Mouse (Mus musculus) liver, embryonic 16.5 days (tissue): ENCODE data around the gene Ntf5. TPM values are rescaled to one million over a fixed set of nuclear protein-coding genes. Genes with fewer than 3 reads are reported as not detected.
"Not testable (repeated sequence)": the region's sequence is repeated elsewhere in the genome, so short reads cannot be mapped to it uniquely, and the experiment has no call there.

Source experiments
- ATAC-seq: fragments of 200-750 bp; cut with Nextera tagmentation; 2 replicates; pipeline ENCODE4 v1.8.0; 2017; ENCODE audit warnings: low read depth, mild to moderate bottlenecking, moderate number of reproducible peaks, moderate library complexity
- H3K27ac ChIP-seq: fragments of 300-500 bp; sonication (generic); 2 replicates; pipeline ENCODE4 v1.5.1; 2014; ENCODE audit warnings: mild to moderate bottlenecking, low read length
- H3K27me3 ChIP-seq: fragments of 300-500 bp; sonication (generic); 2 replicates; pipeline ENCODE4 v1.6.1; 2014; ENCODE audit warnings: low read depth, low read length, mixed read lengths; ENCODE audit not compliant: control insufficient read depth, insufficient read depth
- H3K36me3 ChIP-seq: fragments of 300-500 bp; sonication (generic); 2 replicates; pipeline ENCODE4 v1.6.1; 2014; ENCODE audit warnings: mild to moderate bottlenecking; ENCODE audit not compliant: control insufficient read depth, insufficient read depth
- H3K4me1 ChIP-seq: fragments of 300-500 bp; sonication (generic); 2 replicates; pipeline ENCODE4 v1.6.1; 2014; ENCODE audit warnings: low read depth, low read length, mixed read lengths; ENCODE audit not compliant: control insufficient read depth
- H3K4me2 ChIP-seq: fragments of 300-500 bp; sonication (generic); 2 replicates; pipeline ENCODE4 v1.6.1; 2014; ENCODE audit warnings: low read depth, low read length, mixed read lengths
- H3K4me3 ChIP-seq: fragments of 300-500 bp; sonication (generic); 2 replicates; pipeline ENCODE4 v1.5.1; 2014; ENCODE audit warnings: low read depth, mild to moderate bottlenecking, low read length
- H3K9ac ChIP-seq: fragments of 300-500 bp; sonication (generic); 2 replicates; pipeline ENCODE4 v1.6.1; 2014; ENCODE audit warnings: low read depth, low read length
- H3K9me3 ChIP-seq: fragments of 300-500 bp; sonication (generic); replicated peaks from 2 replicates; pipeline ENCODE4 v1.6.1; 2016; ENCODE audit warnings: low read length; ENCODE audit not compliant: control insufficient read depth
- WGBS: fragments of 180-500 bp; shearing (Covaris S2); extraction: QIAGEN DNeasy Blood & Tissue Kit; methylation state at CpG from one replicate; pipeline ENCODE4 v1.1.7; 2014; ENCODE audit not compliant: insufficient replicate concordance; 5-methylcytosine and 5-hydroxymethylcytosine counted together
- polyA plus RNA-seq: library from polyadenylated mRNA; unstranded; fragments of >200 nt; fragmentation: Nextera tagmentation; extraction: Ambion mirVana; gene quantifications from 2 replicates; pipeline ENCODE4 v1.2.1, GENCODE M21; 2015

Gene Ntf5
- polyA plus RNA-seq, 1 experiment from 2014 or later, result 0.09 TPM

DNA sequence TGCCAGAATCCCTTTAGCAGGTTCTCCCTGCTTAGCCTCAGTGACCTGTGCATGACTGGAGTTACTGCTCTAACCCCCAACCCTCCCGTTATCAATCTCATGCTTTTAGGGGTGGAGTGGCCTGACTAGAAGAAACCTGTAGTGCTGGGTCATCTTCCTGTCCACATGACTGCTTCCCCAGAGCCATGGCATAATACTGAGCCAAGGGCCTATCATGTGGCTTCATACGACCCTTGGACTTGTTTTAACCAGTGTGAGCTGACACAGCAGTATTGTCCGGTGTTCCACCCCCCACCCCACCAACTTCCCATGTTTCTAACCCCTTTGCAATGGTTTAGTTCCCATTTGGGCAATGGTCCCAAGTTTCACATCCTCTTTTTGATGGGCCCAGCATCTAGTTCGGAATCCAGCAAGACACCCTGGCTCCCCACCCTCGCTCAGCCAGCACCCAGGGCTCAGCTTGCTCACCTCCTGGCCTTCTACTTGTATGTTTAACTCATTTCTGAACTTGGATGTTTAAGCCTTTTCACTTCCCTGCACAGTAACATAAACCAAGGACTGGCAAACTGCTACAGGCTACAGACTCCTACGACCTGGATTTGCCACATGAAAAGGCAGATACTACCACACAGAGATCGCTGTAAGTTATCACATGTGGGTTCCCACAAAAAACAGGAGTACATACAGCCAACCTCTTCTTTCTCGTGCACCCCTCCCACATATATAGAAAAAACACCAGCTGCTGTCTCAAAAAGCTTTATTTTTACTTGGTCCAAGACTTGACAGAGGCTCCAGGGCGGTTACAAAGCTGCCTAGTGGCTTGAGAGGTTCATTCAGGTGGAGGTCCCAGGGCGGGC lies 43.9 kb downstream of the Ntf5 start:
- Histone ChIP-seq H3K4me1 (peaks cover 50% of the 10 kb centered on the region), H3K36me3 (peaks cover 27% of the 10 kb centered on the region), H3K4me3 (peak overlapping the region; percentile 70), H3K27me3 (no peaks in the 10 kb centered on the region), H3K27ac (peak overlapping the region; percentile 93), H3K4me2 (peak overlapping the region; percentile 84), H3K9me3 (no peaks in the 10 kb centered on the region), H3K9ac (peak overlapping the region; percentile 43)
- peak; percentile 15 for ATAC-seq
- 40% methylated on average over 10 of the region's 10 CpGs for WGBS

DNA sequence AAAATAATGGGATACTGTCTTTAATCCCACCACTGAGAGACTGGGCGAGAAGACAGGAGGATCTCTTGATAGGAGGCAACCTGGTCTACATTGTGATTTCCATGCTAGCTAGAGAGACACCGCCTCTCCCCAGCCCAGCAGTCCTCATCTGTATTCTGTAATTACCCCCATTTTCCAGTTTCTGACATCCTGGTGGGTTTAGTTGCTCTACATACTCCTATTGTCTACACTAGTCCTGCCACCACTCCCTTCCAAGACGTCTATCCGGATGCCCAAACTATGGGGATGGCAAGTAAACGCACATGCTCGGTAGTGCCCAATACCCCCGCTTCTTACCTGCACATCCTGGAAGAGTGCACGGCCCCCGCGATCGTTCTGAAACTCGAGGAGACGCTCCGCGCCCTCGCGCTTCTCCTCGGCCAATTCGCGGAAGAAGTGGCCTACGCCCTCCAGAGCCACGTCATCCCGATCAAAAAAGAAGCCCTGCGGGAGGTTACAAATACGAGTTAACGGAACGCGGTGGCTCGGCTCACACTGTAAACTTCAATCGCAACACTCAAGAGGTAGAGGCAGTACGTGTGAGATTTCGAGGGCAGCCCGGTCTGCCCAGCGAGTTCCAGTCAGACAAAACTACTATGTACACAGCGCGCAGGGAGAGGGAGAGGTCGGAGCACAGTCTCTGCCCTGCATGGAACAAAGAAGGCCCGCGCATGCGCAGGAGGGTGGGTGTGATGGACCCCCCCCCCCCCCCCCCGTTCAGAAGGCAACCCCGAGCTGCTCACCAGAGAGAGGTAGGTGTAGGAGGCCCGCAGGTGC lies 45.5 kb downstream of the Ntf5 start:
- Histone ChIP-seq H3K27me3 (no peaks in the 10 kb centered on the region), H3K36me3 (peaks cover 29% of the 10 kb centered on the region), H3K27ac (peak overlapping the region; percentile 93), H3K4me3 (peak overlapping the region; percentile 70), H3K4me2 (peak overlapping the region; percentile 84), H3K4me1 (peaks cover 50% of the 10 kb centered on the region), H3K9me3 (no peaks in the 10 kb centered on the region), H3K9ac (peak overlapping the region; percentile 71)
- ATAC-seq, result peak; percentile 28
- WGBS, result 1% methylated on average over 41 of the region's 43 CpGs

DNA sequence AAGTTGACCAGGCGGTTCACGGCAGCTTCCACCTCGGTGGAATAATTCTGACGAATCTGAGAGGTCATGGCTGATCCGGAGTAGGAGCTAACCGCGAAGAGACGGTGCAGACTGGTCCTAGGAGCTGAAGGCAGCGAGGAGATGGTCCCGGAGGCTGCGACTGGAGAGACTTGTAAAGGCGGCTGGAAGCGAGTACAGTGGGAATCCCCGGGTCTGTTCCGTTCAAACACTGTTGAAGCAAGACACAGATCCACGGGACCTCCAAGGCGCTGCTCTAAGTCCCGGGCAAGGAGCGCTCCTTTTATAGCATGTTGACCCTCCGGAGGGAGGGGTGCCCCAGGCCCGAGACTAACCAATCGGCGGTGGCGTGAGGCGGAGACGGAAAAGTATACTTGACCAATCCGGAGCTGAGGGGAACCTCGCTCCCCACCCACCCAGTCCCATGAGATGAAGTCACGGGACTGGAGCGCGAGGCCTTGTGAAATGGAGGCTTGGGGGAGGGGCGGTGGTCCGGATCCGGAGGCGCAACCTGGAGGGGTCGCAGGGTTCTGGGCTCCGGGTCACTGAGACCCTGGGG lies 46.2 kb downstream of the Ntf5 start, which contains the start of gene Ftl1:
Ftl1 (minus strand) TSS at position 321 of the 577 bp plus-strand sequence.
- ATAC-seq, result peak; percentile 88
- not testable (repeated sequence) for H3K9me3 ChIP-seq, H3K27me3 ChIP-seq
- peak within 1 kb of the TSS; percentile 71 for H3K9ac ChIP-seq
- H3K4me2 ChIP-seq, result peak within 1 kb of the TSS; percentile 84
- peak within 1 kb of the TSS; percentile 70 for H3K4me3 ChIP-seq
- WGBS, result under 1% methylated on average over 35 of the region's 37 CpGs
- peaks cover 29% of the 10 kb centered on the region for H3K36me3 ChIP-seq
- H3K4me1 ChIP-seq, result peaks cover 50% of the 10 kb centered on the region
- H3K27ac ChIP-seq, result peak within 1 kb of the TSS; percentile 99

DNA sequence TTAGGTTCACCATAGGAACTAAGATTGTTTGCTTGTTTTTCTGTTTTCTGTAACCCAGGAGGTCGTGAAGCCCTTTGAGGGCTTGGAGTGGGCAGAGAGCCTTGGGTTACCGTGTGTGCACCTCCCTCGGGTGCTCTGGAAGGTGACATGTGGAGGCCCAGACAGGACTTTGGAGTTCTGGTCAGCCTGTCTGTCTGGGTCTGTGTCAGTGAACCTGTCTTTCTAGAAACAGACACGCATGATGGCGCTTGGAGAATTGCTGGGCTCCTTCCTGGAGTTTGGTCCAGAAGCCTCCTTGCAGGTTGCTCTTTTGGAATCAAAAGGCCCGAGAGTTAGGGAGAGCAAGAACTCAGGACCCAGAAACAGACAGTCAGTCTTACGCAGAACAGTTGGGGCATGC lies 46.9 kb downstream of the Ntf5 start:
- Histone ChIP-seq H3K4me1 (peaks cover 53% of the 10 kb centered on the region), H3K9me3 (no peaks in the 10 kb centered on the region), H3K9ac (peak overlapping the region; percentile 70), H3K27ac (peak overlapping the region; percentile 99), H3K36me3 (peaks cover 31% of the 10 kb centered on the region), H3K4me3 (peak overlapping the region; percentile 70), H3K27me3 (no peaks in the 10 kb centered on the region), H3K4me2 (peak overlapping the region; percentile 79)
- no peak for ATAC-seq
- WGBS, result 26% methylated on average over 7 of the region's 7 CpGs

DNA sequence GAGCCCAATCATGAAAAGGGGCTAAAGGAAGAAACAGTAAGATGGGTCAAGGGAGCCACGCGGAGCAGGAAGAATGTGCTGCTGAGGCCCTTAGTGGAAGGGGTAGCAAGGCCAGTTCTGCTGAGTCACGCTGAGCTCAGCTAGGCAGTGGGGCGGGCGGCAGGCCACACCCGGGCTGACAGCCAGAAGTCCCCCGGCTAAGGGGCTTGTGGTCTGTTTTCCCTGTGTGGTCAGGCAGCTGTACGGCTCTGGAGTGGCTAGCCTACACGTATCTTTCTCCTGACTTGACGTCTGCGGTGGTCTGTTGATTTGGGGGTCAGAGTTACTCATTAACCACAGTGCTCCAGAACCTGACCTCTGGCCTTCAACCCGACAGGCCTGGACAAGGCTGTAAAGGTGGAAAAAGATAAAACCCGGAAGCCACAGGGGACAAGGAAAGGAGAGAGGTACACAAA lies 47.4 kb downstream of the Ntf5 start:
- peak; percentile 70 for ATAC-seq
- Histone ChIP-seq H3K4me3 (peak overlapping the region; percentile 70), H3K9ac (peak overlapping the region; percentile 70), H3K27ac (peak overlapping the region; percentile 99), H3K4me2 (peak overlapping the region; percentile 79), H3K36me3 (peaks cover 31% of the 10 kb centered on the region), H3K4me1 (peaks cover 58% of the 10 kb centered on the region), H3K9me3 (no peaks in the 10 kb centered on the region), H3K27me3 (no peaks in the 10 kb centered on the region)
- WGBS, result 2% methylated on average over 13 of the region's 13 CpGs

DNA sequence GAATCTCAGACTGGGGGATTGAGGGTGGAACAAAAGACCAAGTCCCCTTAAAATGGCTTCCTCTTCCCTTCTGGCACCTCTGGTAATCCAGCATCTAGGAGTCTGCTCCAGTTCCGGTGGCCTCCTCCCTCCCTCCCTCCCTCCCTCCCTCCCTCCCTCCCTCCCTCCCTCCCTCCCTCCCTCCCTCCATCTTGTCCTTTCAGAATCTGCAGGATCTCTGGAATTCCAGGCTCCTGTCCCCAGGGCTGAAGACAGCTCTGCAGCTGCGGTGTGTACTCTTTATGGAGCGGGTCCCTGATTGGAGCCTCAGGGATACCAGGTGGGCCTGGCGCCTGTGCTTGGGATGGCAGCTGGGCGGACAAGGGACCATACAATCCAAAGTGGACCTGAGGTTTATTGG lies 47.8 kb downstream of the Ntf5 start:
- peak overlapping the region; percentile 70 for H3K4me3 ChIP-seq
- no peaks in the 10 kb centered on the region for H3K27me3 ChIP-seq
- peak overlapping the region; percentile 99 for H3K27ac ChIP-seq
- 50% methylated on average over 5 of the region's 5 CpGs for WGBS
- ATAC-seq, result peak; percentile 8
- peak overlapping the region; percentile 70 for H3K9ac ChIP-seq
- peaks cover 58% of the 10 kb centered on the region for H3K4me1 ChIP-seq
- H3K36me3 ChIP-seq, result peaks cover 31% of the 10 kb centered on the region
- no peaks in the 10 kb centered on the region for H3K9me3 ChIP-seq
- peak overlapping the region; percentile 79 for H3K4me2 ChIP-seq

DNA sequence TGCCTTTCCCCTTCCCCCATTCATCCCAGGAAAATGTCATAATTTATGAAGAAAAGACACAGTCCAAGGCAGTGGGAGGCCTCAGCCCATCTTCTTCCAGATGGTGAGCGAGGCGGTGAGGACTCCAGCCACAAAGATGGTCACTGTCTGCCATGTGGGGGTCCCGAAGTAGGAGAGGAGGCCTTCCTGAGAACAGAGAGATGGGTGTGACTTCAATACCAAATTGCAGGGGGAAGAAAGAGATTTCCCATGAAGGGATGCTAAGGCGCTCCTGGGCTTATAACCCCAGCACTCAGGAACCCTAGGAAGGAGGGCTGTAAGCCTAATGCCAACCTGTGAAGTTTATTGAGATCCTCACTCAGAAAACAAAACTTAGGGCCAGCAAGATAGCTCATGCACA lies 48.3 kb downstream of the Ntf5 start:
- Histone ChIP-seq H3K27me3 (no peaks in the 10 kb centered on the region), H3K9me3 (no peaks in the 10 kb centered on the region), H3K9ac (peak overlapping the region; percentile 52; the same call in 1 of the 2 replicates), H3K36me3 (peaks cover 31% of the 10 kb centered on the region), H3K27ac (peak overlapping the region; percentile 99), H3K4me2 (peak overlapping the region; percentile 79; the same call in 1 of the 2 replicates), H3K4me3 (peak overlapping the region; percentile 35), H3K4me1 (peaks cover 54% of the 10 kb centered on the region)
- ATAC-seq, result no peak
- WGBS, result 88% methylated on average over 4 of the region's 4 CpGs

DNA sequence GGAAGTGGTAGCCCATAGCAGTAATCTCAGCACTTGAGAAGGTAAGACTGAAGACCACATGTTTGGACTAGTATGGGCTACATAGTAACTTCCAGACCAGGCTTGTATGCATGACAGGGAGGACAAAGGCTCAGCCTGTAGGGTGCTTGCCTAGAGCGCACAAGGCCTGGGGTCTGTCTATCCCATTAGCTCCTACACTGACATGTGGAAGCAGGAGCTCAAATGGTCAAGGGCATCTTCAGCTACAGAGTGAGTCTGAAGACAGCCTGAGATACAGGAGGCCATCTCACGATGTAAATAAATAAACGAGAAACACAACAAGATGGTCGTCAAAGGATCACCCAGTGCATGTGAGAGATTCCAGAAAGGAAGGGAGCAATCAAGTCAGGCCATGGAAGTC lies 48.8 kb downstream of the Ntf5 start:
- 77% methylated on average over 4 of the region's 4 CpGs for WGBS
- H3K9ac ChIP-seq, result no peak overlapping the region
- H3K9me3 ChIP-seq, result no peaks in the 10 kb centered on the region
- H3K27ac ChIP-seq, result peak overlapping the region; percentile 99; the same call in 1 of the 2 replicates
- H3K36me3 ChIP-seq, result peaks cover 27% of the 10 kb centered on the region
- no peak overlapping the region for H3K4me3 ChIP-seq
- ATAC-seq, result no peak
- no peak overlapping the region for H3K4me2 ChIP-seq
- H3K27me3 ChIP-seq, result no peaks in the 10 kb centered on the region
- peaks cover 54% of the 10 kb centered on the region for H3K4me1 ChIP-seq
